Mouse (Mus musculus): ENCODE data around the gene Dpm2.
A peak's percentile ranks its signal among the peaks of the same experiment; 100 is the strongest.

Gene Dpm2

GRCm38 (mm10) chr2:32570698-32571494 is at the start of gene Dpm2:
Gene Dpm2, plus strand, starts transcription at chr2:32570858.
- DNase-seq (ENCODE audit: low spot score in 2 of 2), result peak; percentile 93 to 94

- DNase-seq (ENCODE audit: low spot score in 2 of 2), result no peak
These were observed 46.1 kb upstream of the Dpm2 start for GRCm38 (mm10) chr2:32524536-32525031.

- no peak for DNase-seq (ENCODE audit: low spot score in 2 of 2)
These were observed 44.8 kb upstream of the Dpm2 start for GRCm38 (mm10) chr2:32525816-32526215.

- DNase-seq (ENCODE audit: low spot score in 2 of 2), result no peak
These were observed 43.1 kb upstream of the Dpm2 start for GRCm38 (mm10) chr2:32527468-32527966.

DNA sequence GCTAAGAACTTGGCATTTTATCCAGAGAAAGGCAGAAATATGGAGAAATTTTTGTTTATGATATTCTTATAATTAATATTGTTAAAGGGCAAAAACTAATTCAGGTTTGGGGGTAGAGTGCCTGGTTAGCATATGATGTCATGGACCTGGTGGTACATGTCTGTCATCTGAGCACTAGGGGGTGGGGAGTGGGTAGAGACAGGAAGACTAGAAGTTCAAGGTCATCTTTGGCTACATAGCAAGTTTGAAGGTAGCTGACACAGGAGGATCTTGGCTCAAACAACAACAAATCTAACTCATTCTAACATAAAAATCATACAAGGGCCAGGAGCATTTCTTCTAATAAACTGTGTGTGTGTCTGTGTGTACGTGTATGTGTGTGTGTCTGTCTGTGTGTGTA is 42.3 kb upstream of the Dpm2 start:
- DNase-seq (ENCODE audit: low spot score in 2 of 2), result no peak

DNA sequence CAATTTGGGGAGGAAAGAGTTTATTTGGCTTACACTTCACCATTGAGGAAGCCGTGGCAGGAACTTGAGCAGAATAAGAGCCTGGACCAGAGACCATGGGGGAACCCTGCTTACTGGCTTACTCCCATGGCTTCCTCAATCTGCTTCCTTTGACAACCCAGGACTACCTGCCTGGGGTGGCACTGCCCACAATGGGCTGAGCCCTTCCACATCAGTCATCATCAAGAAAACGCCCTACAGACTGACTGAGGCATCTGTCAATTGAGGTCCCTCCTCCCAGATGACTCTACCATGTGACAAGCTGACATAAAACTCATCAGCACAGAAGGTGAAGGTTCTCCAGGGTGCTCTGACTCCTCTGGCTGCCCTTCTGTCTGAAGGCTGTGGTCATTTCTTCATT is 40.2 kb upstream of the Dpm2 start:
- DNase-seq (ENCODE audit: low spot score in 2 of 2), result no peak

- no peak for DNase-seq (ENCODE audit: low spot score in 2 of 2)
These were observed 37.5 kb upstream of the Dpm2 start for GRCm38 (mm10) chr2:32533163-32533562.

GRCm38 (mm10) chr2:32534061-32534732 is 36.5 kb upstream of the Dpm2 start:
- no peak for DNase-seq (ENCODE audit: low spot score in 2 of 2)

- DNase-seq (ENCODE audit: low spot score in 2 of 2), result peak; percentile 98 to 99
These were observed 35.8 kb upstream of the Dpm2 start, which contains the start of gene Fam102a for GRCm38 (mm10) chr2:32534733-32535471. Gene Fam102a, plus strand, starts transcription at chr2:32535332.

GRCm38 (mm10) chr2:32535501-32535991 is 35.1 kb upstream of the Dpm2 start:
- DNase-seq (ENCODE audit: low spot score in 2 of 2), result peak; percentile 36 to 45

GRCm38 (mm10) chr2:32536086-32536633 is 34.5 kb upstream of the Dpm2 start:
- DNase-seq (ENCODE audit: low spot score in 2 of 2), result no peak

GRCm38 (mm10) chr2:32536634-32537359 is 33.9 kb upstream of the Dpm2 start:
- peak; percentile 54 to 70 for DNase-seq (ENCODE audit: low spot score in 2 of 2)

- no peak for DNase-seq (ENCODE audit: low spot score in 2 of 2)
These were observed 33.2 kb upstream of the Dpm2 start for GRCm38 (mm10) chr2:32537360-32537905.

- DNase-seq (ENCODE audit: low spot score in 2 of 2), result no peak
These were observed 32.7 kb upstream of the Dpm2 start for GRCm38 (mm10) chr2:32537941-32538340.

GRCm38 (mm10) chr2:32538461-32538860 is 32.2 kb upstream of the Dpm2 start:
- no peak for DNase-seq (ENCODE audit: low spot score in 2 of 2)

DNA sequence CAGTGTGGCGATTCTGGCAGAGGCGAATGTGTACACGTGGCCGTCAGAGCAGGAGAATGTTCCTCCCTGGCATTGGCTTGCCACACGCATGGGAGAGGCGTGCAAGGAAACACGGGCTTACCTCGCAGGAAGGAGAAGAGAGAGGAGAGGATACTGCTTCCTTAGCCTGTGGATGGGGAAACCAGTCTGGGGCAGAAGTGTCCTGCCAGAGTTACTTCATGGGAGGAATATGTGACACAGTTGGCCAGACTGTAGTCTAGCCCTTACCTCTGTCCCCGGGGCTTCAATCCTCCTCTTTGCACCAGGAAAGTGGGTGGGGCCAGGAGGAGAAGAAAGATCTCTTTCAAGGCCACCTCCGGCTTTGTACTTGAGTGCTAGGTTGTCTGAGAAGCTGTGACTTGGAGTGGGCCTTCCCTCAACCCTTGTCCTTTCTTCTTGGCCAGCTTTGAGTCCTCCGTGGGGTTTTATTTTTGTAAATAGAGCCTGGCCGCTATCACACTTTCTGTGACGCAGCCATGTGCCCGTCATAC is 31.1 kb upstream of the Dpm2 start:
- DNase-seq (ENCODE audit: low spot score in 2 of 2), result no peak

DNA sequence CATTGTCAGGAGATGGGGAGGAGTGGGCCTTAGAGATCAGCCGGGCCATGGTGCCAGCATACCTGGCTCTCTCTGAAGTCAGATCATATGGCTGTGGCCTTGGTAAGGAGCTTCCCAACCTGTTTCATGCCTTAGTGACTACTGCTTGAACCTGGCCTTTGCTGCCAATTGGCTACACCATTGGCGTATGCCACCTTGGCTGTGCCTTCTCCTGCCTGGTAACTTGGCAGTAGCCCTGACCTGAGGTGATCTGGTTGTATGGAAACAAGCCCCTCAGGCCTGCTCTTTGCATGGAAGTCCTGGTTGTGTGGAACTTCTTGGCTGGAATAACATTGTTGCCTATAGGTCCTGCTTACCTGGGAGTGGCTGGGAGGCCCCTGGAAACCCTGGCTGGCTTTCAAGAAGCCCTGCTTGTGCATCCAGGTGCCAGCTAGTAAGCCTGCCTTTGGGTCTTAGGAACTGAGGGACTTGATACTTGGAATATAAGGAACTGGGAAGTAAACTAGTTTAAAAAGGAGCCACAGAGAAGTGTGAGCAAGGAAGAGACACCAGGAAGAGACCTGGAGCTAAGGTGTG is 29.2 kb upstream of the Dpm2 start:
- DNase-seq (ENCODE audit: low spot score in 2 of 2), result no peak

DNA sequence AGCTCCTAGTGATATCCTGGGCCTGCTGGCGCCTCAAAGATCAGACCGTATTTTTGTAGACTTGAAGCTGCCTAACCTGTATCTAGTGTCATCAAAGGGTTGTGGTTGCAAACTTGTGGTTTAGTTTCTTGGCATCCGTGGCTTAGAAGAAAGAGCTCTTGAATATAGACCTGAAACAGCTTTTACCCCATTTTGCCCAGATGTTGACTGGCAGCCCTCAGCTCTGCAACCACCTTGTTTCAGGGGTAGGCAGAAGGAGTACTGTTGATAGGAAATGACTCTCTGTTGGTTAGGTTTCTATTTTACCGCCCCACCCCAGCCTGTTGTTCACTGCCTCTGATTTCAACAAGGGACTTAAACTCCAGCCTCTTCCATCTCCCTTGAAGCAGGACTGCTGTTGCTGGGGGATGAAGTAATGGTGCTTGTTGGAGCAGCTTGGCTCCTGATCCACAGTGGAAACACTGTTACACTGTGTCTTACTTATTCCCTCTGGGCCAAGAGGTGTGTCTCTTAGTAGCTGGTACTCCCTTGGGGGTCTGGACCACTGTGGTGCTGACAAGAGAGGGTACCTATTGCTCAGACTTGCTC is 28.6 kb upstream of the Dpm2 start:
- no peak for DNase-seq (ENCODE audit: low spot score in 2 of 2)

- DNase-seq (ENCODE audit: low spot score in 2 of 2), result no peak
These were observed 27.6 kb upstream of the Dpm2 start for GRCm38 (mm10) chr2:32543031-32543449.

DNA sequence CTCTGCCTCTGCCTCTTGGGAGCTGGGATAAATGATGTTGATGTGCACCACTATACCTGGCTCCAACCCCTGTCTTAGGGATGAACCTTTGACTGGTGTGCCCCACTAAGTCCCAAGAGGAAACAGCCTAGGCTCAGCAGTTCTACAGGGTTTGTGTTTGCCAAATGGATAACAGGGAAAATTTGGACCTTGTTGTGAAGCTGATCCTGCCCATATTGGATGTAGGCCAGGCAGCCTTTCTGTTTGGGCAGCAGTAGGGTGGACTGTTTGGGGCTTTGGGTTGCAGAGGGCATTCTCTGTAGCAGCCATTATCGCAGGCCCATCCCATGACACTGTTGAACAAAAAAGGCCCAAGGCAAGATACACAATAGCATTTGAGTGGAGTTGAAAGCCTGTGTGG is 23.7 kb upstream of the Dpm2 start:
- DNase-seq (ENCODE audit: low spot score in 2 of 2), result no peak

All from right cerebral cortex, adult 2 months (tissue).